Mouse (Mus musculus) CD4-positive, CD25-positive, alpha-beta regulatory T cell, adult 2 months (primary cell): ENCODE measurements around the gene Asdurf.
"Not testable (repeated sequence)": the region's sequence is repeated elsewhere in the genome, so short reads cannot be mapped to it uniquely, and the experiment has no call there.

Source experiments
- DNase-seq: peaks from one replicate; pipeline ENCODE4 v3.0.0-alpha.2; 2012; ENCODE audit warnings: low read depth, low spot score

The Asdurf gene

GRCm38 (mm10) chr1:53352327-53353261 lies at the start of gene Asdurf, which contains the start of the genes Gm28551 and Asnsd1:
TSS of gene Asdurf (minus strand) at chr1:53352619.
TSS of gene Gm28551 (minus strand) at chr1:53352667.
TSS of gene Asnsd1 (minus strand) at chr1:53352752.
- peak; percentile 98 for DNase-seq

GRCm38 (mm10) chr1:53393936-53394760 lies 41.7 kb upstream of the Asdurf start:
- DNase-seq: not testable (repeated sequence)

GRCm38 (mm10) chr1:53388762-53389161 lies 36.3 kb upstream of the Asdurf start:
- DNase-seq: no peak

GRCm38 (mm10) chr1:53384085-53384688 lies 31.8 kb upstream of the Asdurf start:
- no peak for DNase-seq

- DNase-seq: no peak
These were observed 25.3 kb upstream of the Asdurf start for GRCm38 (mm10) chr1:53377731-53378130.

GRCm38 (mm10) chr1:53375965-53376364 lies 23.5 kb upstream of the Asdurf start:
- not testable (repeated sequence) for DNase-seq

- DNase-seq: no peak
These were observed 6.6 kb upstream of the Asdurf start for GRCm38 (mm10) chr1:53358988-53359387.

- no peak for DNase-seq
These were observed 11.3 kb downstream of the Asdurf start for GRCm38 (mm10) chr1:53341071-53341470.

- not testable (repeated sequence) for DNase-seq
These were observed 15.0 kb downstream of the Asdurf start for GRCm38 (mm10) chr1:53337403-53337802.

- no peak for DNase-seq
These were observed 17.0 kb downstream of the Asdurf start for GRCm38 (mm10) chr1:53335465-53335864.

- not testable (repeated sequence) for DNase-seq
These were observed 18.9 kb downstream of the Asdurf start for GRCm38 (mm10) chr1:53333527-53333926.

GRCm38 (mm10) chr1:53324827-53325494 lies 27.5 kb downstream of the Asdurf start:
- DNase-seq: no peak

GRCm38 (mm10) chr1:53324277-53324676 lies 28.1 kb downstream of the Asdurf start:
- DNase-seq: no peak

GRCm38 (mm10) chr1:53323254-53323653 lies 29.2 kb downstream of the Asdurf start:
- no peak for DNase-seq

GRCm38 (mm10) chr1:53321662-53322344 lies 30.6 kb downstream of the Asdurf start:
- no peak for DNase-seq

GRCm38 (mm10) chr1:53312989-53313967 lies 39.1 kb downstream of the Asdurf start, which contains the start of gene Osgepl1:
TSS of gene Osgepl1 (plus strand) at chr1:53313624.
- peak; percentile 90 for DNase-seq

- DNase-seq: no peak
These were observed 51.9 kb downstream of the Asdurf start for GRCm38 (mm10) chr1:53300506-53300905.
